Comparison of ENCODE assay signal across 13 mouse cellular contexts in the genomic region with DNA sequence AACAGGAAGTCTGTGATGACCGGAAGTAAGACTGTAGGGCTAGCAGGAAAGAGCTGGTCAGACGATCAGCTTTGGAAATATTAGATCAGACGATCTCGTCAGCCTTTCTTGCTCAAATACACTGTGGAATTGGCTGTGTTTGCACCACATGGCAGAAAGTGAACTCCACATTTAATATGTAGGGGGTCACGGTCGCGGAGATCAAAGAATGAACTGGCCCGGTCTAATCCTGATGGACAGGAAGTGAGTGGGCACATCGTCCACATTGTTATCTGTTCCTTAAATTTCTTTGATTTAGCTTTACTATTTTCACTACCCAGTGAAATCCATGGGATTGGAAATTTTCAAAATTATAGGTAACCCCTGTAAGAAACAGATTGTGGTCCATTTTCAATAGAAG. TPM values are rescaled to one million over a fixed set of nuclear protein-coding genes. Genes with fewer than 3 reads are reported as not detected.
DNase-seq lines count a peak whose midpoint lies in the region; ATAC-seq and TF ChIP-seq lines count a peak whose summit lies in the region.
"Had no signal": no experiment of that assay in that cellular context is flagged by ENCODE, and none has a peak within 500 bp of the region (broad histone marks: within the 10 kb centered on the region; RNA-seq: fewer than 3 reads in every experiment).

No protein-coding gene starts in this region.

- H3K4me3 ChIP-seq in kidney, embryonic 16.5 days (ENCODE audit: low read length): no peak overlapping the region
- no peak overlapping the region for H3K4me3 ChIP-seq in embryonic facial prominence, embryonic 14.5 days (ENCODE audit: low read depth, low read length)
- H3K4me3 ChIP-seq in midbrain, embryonic 12.5 days: peak overlapping the region; percentile 22
- H3K4me3 ChIP-seq: heart, adult 2 months; intestine, embryonic 15.5 days; layer of hippocampus, adult 2 months had no signal

- DNase-seq in kidney, adult 9 months: no peak
- peak; percentile 6 for DNase-seq in brain, embryonic 14.5 days (ENCODE audit: low read depth)
- no peak for DNase-seq in embryonic facial prominence, embryonic 14.5 days (ENCODE audit: low spot score)
- DNase-seq in cerebellum, postnatal 4 days (ENCODE audit: low spot score in 2 of 2): no peak
- no peak for DNase-seq in Muller cell, postnatal 12 days (ENCODE audit: inconsistent ontology term)
- DNase-seq: cerebellum, adult 11-12 months; heart, adult 2 months; lung, postnatal 10 days; spleen, adult 18-20 months had no signal

- TF ChIP-seq CTCF in brain, embryonic 14.5 days (IDR thresholded peaks at IDR 0.05; ENCODE audit: borderline replicate concordance, extremely low read depth, insufficient read depth, insufficient read length): no peak

- no peaks in the 10 kb centered on the region for H3K9me3 ChIP-seq in kidney, embryonic 16.5 days (ENCODE audit: low read length)
- no peaks in the 10 kb centered on the region for H3K9me3 ChIP-seq in embryonic facial prominence, embryonic 14.5 days (ENCODE audit: control insufficient read depth, low read length)
- no peaks in the 10 kb centered on the region for H3K9me3 ChIP-seq in midbrain, embryonic 12.5 days
- H3K9me3 ChIP-seq: intestine, embryonic 15.5 days had no signal

- TF ChIP-seq POLR2A in brain, embryonic 14.5 days (IDR thresholded peaks at IDR 0.05; ENCODE audit: borderline replicate concordance, extremely low read depth, insufficient read depth, insufficient read length, poor library complexity, severe bottlenecking): no peak

- 0 out of 2 replicates have a peak overlapping the region, but pooled peaks have one; percentile 27 for H3K4me2 ChIP-seq in kidney, embryonic 16.5 days (replicated peaks; ENCODE audit: low read depth, low read length)
- H3K4me2 ChIP-seq in embryonic facial prominence, embryonic 14.5 days (ENCODE audit: low read depth, low read length): peak overlapping the region; percentile 43; the same call in 1 of the 2 replicates
- peak overlapping the region; percentile 38 for H3K4me2 ChIP-seq in midbrain, embryonic 12.5 days (replicated peaks)
- H3K4me2 ChIP-seq: intestine, embryonic 15.5 days had no signal

- no peaks in the 10 kb centered on the region for H3K27me3 ChIP-seq in kidney, embryonic 16.5 days (ENCODE audit: insufficient read depth, low read length)
- no peaks in the 10 kb centered on the region for H3K27me3 ChIP-seq in embryonic facial prominence, embryonic 14.5 days (replicated peaks; ENCODE audit: control insufficient read depth, insufficient read depth, low read length)
- H3K27me3 ChIP-seq in midbrain, embryonic 12.5 days: peaks cover 10% of the 10 kb centered on the region; the same call in 1 of the 2 replicates
- H3K27me3 ChIP-seq: intestine, embryonic 15.5 days had no signal

- no peak overlapping the region for H3K27ac ChIP-seq in kidney, embryonic 16.5 days (ENCODE audit: low read length)
- H3K27ac ChIP-seq in embryonic facial prominence, embryonic 14.5 days (replicated peaks; ENCODE audit: low read depth, low read length): no peak overlapping the region
- 0 out of 2 replicates have a peak overlapping the region, but pooled peaks have one; percentile 40 for H3K27ac ChIP-seq in midbrain, embryonic 12.5 days (replicated peaks)
- H3K27ac ChIP-seq: heart, adult 2 months; intestine, embryonic 15.5 days; layer of hippocampus, adult 2 months had no signal

- no peak for ATAC-seq in kidney, embryonic 16.5 days (ENCODE audit: low FRiP score, low TSS enrichment)
- no peak for ATAC-seq in embryonic facial prominence, embryonic 14.5 days (ENCODE audit: low read depth)
- ATAC-seq in midbrain, embryonic 12.5 days (ENCODE audit: low FRiP score, low read depth): no peak
- ATAC-seq: intestine, embryonic 15.5 days had no signal

- H3K9ac ChIP-seq in kidney, embryonic 16.5 days (replicated peaks; ENCODE audit: low read length): no peak overlapping the region
- no peak overlapping the region for H3K9ac ChIP-seq in embryonic facial prominence, embryonic 14.5 days (ENCODE audit: low read depth, low read length)
- no peak overlapping the region for H3K9ac ChIP-seq in midbrain, embryonic 12.5 days (replicated peaks)
- H3K9ac ChIP-seq: intestine, embryonic 15.5 days had no signal

- no peaks in the 10 kb centered on the region for H3K36me3 ChIP-seq in kidney, embryonic 16.5 days (ENCODE audit: insufficient read depth, low read length)
- H3K36me3 ChIP-seq in embryonic facial prominence, embryonic 14.5 days (ENCODE audit: control insufficient read depth, insufficient read depth, low read length): no peaks in the 10 kb centered on the region
- no peaks in the 10 kb centered on the region for H3K36me3 ChIP-seq in midbrain, embryonic 12.5 days
- H3K36me3 ChIP-seq: intestine, embryonic 15.5 days had no signal

- WGBS in kidney, embryonic 16.5 days: 34% methylated on average over 9 of the region's 9 CpGs
- 33% methylated on average over 9 of the region's 9 CpGs for WGBS in embryonic facial prominence, embryonic 14.5 days
- 15% methylated on average over 9 of the region's 9 CpGs for WGBS in midbrain, embryonic 12.5 days

- peaks cover 16% of the 10 kb centered on the region for H3K4me1 ChIP-seq in kidney, embryonic 16.5 days (ENCODE audit: insufficient read depth, low read length)
- peaks cover 14% of the 10 kb centered on the region; the same call in 1 of the 2 replicates for H3K4me1 ChIP-seq in embryonic facial prominence, embryonic 14.5 days (ENCODE audit: control insufficient read depth, insufficient read depth, low read length)
- H3K4me1 ChIP-seq in midbrain, embryonic 12.5 days: peaks cover 11% of the 10 kb centered on the region
- H3K4me1 ChIP-seq: intestine, embryonic 15.5 days had no signal

RNA-seq across cellular contexts. Expression of gene Frmd6, which starts 42.3 kb away (rescaled TPM):
- polyA plus RNA-seq in kidney, embryonic 16.5 days (2015; fragmentation: Nextera tagmentation; extraction: Ambion mirVana): 21.8 and 22.7 TPM in 2 replicates
- 10.6 and 13.2 TPM in 2 replicates for polyA plus RNA-seq in brain, embryonic 14.5 days (2012; rRNA removed)
- polyA plus RNA-seq in embryonic facial prominence, embryonic 14.5 days (2014; fragmentation: Nextera tagmentation; extraction: Ambion mirVana): 56.0 and 57.8 TPM in 2 replicates
- 15.6 and 19.4 TPM in 2 replicates for polyA plus RNA-seq in midbrain, embryonic 12.5 days (2016; fragmentation: Nextera tagmentation; extraction: Ambion mirVana)
